ENCODE assay signal across 32 mouse cellular contexts in genomic region chr17:48090305-48090704, GRCm38 (mm10). TPM values are rescaled to one million over a fixed set of nuclear protein-coding genes. Genes with fewer than 3 reads are reported as not detected.
DNase-seq lines count a peak whose midpoint lies in the region; ATAC-seq and TF ChIP-seq lines count a peak whose summit lies in the region.
"Had no signal": no experiment of that assay in that cellular context is flagged by ENCODE, and none has a peak within 500 bp of the region (broad histone marks: within the 10 kb centered on the region; RNA-seq: fewer than 3 reads in every experiment).

No protein-coding gene starts in this region.

- H3K27ac ChIP-seq in cerebellum, adult 2 months (ENCODE audit: insufficient read depth, low read length), result no peak overlapping the region
- H3K27ac ChIP-seq in hindbrain, embryonic 11.5 days (ENCODE audit: low read depth, low read length), result no peak overlapping the region
- H3K27ac ChIP-seq in hindbrain, embryonic 12.5 days, result no peak overlapping the region
- no peak overlapping the region for H3K27ac ChIP-seq in midbrain, postnatal 0 days (ENCODE audit: low read depth, low read length)
- H3K27ac ChIP-seq: embryonic facial prominence, embryonic 15.5 days; neural tube, embryonic 13.5 days had no signal

- no peaks in the 10 kb centered on the region; the same call in 1 of the 2 replicates for H3K9me3 ChIP-seq in hindbrain, embryonic 11.5 days (ENCODE audit: control insufficient read depth, low read length)
- 0 out of 2 replicates have a peak, but pooled peaks cover 4% of the 10 kb centered on the region for H3K9me3 ChIP-seq in hindbrain, embryonic 12.5 days (replicated peaks)
- no peaks in the 10 kb centered on the region for H3K9me3 ChIP-seq in midbrain, postnatal 0 days (ENCODE audit: low read length)
- H3K9me3 ChIP-seq: embryonic facial prominence, embryonic 15.5 days; neural tube, embryonic 13.5 days had no signal

- H3K4me2 ChIP-seq in hindbrain, embryonic 11.5 days (replicated peaks; ENCODE audit: low read depth, low read length), result no peak overlapping the region
- H3K4me2 ChIP-seq in hindbrain, embryonic 12.5 days (replicated peaks), result no peak overlapping the region
- no peak overlapping the region for H3K4me2 ChIP-seq in midbrain, postnatal 0 days (ENCODE audit: low read depth, low read length, poor library complexity, severe bottlenecking)
- H3K4me2 ChIP-seq: embryonic facial prominence, embryonic 15.5 days; neural tube, embryonic 13.5 days had no signal

- ATAC-seq in hindbrain, embryonic 11.5 days (ENCODE audit: low FRiP score), result no peak
- no peak for ATAC-seq in hindbrain, embryonic 12.5 days (ENCODE audit: low FRiP score)
- ATAC-seq in midbrain, postnatal 0 days (ENCODE audit: low FRiP score), result no peak; the same call in 1 of the 2 replicates
- ATAC-seq: inflammation-experienced regulatory T-cells, adult 6 months had no signal

- no peak for TF ChIP-seq POLR2A in cerebellum, adult 2 months (IDR thresholded peaks at IDR 0.05; ENCODE audit: borderline replicate concordance, insufficient read depth, low read length)

- no peak overlapping the region for H3K4me3 ChIP-seq in cerebellum, adult 2 months (replicated peaks; ENCODE audit: insufficient read depth, low read depth, low read length)
- H3K4me3 ChIP-seq in hindbrain, embryonic 11.5 days (ENCODE audit: low read depth, low read length), result no peak overlapping the region
- no peak overlapping the region for H3K4me3 ChIP-seq in hindbrain, embryonic 12.5 days
- no peak overlapping the region for H3K4me3 ChIP-seq in midbrain, postnatal 0 days (ENCODE audit: low read depth, low read length)
- H3K4me3 ChIP-seq: embryonic facial prominence, embryonic 15.5 days; neural tube, embryonic 13.5 days had no signal

- peak; percentile 28 to 43 for DNase-seq in cerebellum, postnatal 14 days
- no peak for DNase-seq in cerebellum, adult 2 months
- DNase-seq in hindbrain, embryonic 11.5 days (ENCODE audit: low spot score), result peak; percentile 36
- peak; percentile 21 for DNase-seq in R1 (ENCODE audit: low read depth, low spot score)
- DNase-seq in midbrain, postnatal 0 days (ENCODE audit: low spot score), result peak; percentile 74
- DNase-seq in adrenal gland, adult 18-20 months (ENCODE audit: low spot score in 2 of 2), result no peak
- DNase-seq: adrenal gland, postnatal 36 days; cerebellum, adult 11 months; cerebellum, postnatal 36 days; gastrocnemius, postnatal 36 days; kidney, adult 18-20 months; kidney, postnatal 10 days; lung, postnatal 4 days; right cerebral cortex, adult 18-20 months; right cerebral cortex, postnatal 4 days; thymus, adult 18-20 months; thymus, postnatal 36 days had no signal

- H3K9ac ChIP-seq in hindbrain, embryonic 11.5 days (ENCODE audit: low read depth, low read length), result no peak overlapping the region
- no peak overlapping the region for H3K9ac ChIP-seq in hindbrain, embryonic 12.5 days
- H3K9ac ChIP-seq in midbrain, postnatal 0 days (replicated peaks; ENCODE audit: low read length, poor library complexity, severe bottlenecking), result no peak overlapping the region
- H3K9ac ChIP-seq: embryonic facial prominence, embryonic 15.5 days; neural tube, embryonic 13.5 days had no signal

- TF ChIP-seq CTCF in cerebellum, adult 2 months (IDR thresholded peaks at IDR 0.05; ENCODE audit: borderline replicate concordance, insufficient read depth, low read depth, low read length), result no peak
- TF ChIP-seq CTCF in midbrain, postnatal 0 days (IDR thresholded peaks at IDR 0.05), result no peak

- no peaks in the 10 kb centered on the region; the same call in 1 of the 2 replicates for H3K27me3 ChIP-seq in cerebellum, adult 2 months (ENCODE audit: control insufficient read depth, insufficient read depth, low read length)
- peaks cover 16% of the 10 kb centered on the region for H3K27me3 ChIP-seq in hindbrain, embryonic 11.5 days (ENCODE audit: control insufficient read depth, insufficient read depth, low read length)
- peaks cover 23% of the 10 kb centered on the region for H3K27me3 ChIP-seq in hindbrain, embryonic 12.5 days
- H3K27me3 ChIP-seq in midbrain, postnatal 0 days (ENCODE audit: insufficient read depth, low read length), result peaks cover 13% of the 10 kb centered on the region

- no peaks in the 10 kb centered on the region for H3K36me3 ChIP-seq in hindbrain, embryonic 11.5 days (ENCODE audit: control insufficient read depth, insufficient read depth, low read length)
- no peaks in the 10 kb centered on the region for H3K36me3 ChIP-seq in hindbrain, embryonic 12.5 days
- H3K36me3 ChIP-seq in midbrain, postnatal 0 days (ENCODE audit: insufficient read depth, low read length), result no peaks in the 10 kb centered on the region
- H3K36me3 ChIP-seq: embryonic facial prominence, embryonic 15.5 days; neural tube, embryonic 13.5 days had no signal

- no peaks in the 10 kb centered on the region for H3K4me1 ChIP-seq in cerebellum, adult 2 months (ENCODE audit: control insufficient read depth, insufficient read depth, low read length)
- 0 out of 2 replicates have a peak, but pooled peaks cover 3% of the 10 kb centered on the region for H3K4me1 ChIP-seq in hindbrain, embryonic 11.5 days (replicated peaks; ENCODE audit: control insufficient read depth, insufficient read depth, low read length)
- H3K4me1 ChIP-seq in hindbrain, embryonic 12.5 days, result peaks cover 12% of the 10 kb centered on the region
- H3K4me1 ChIP-seq in midbrain, postnatal 0 days (ENCODE audit: insufficient read depth, low read length), result no peaks in the 10 kb centered on the region

- 26% methylated on average over 12 of the region's 12 CpGs for WGBS in cerebellum, adult 2 months
- 61% methylated on average over 12 of the region's 12 CpGs for WGBS in hindbrain, embryonic 11.5 days
- 58% methylated on average over 12 of the region's 12 CpGs for WGBS in hindbrain, embryonic 12.5 days
- WGBS in midbrain, postnatal 0 days, result 54% methylated on average over 12 of the region's 12 CpGs

RNA-seq across cellular contexts. Expression of gene 1700067P10Rik, which starts 1.2 kb away (rescaled TPM):
- 0.13 TPM in 2 replicates for polyA plus RNA-seq in cerebellum, adult 2 months (2012; rRNA removed)
- not detected in 2 replicates for polyA plus RNA-seq in hindbrain, embryonic 11.5 days (2014; fragmentation: Nextera tagmentation; extraction: Ambion mirVana)
- 0.26 TPM in 1 of 2 replicates, not detected in the other for polyA plus RNA-seq in hindbrain, embryonic 12.5 days (2016; fragmentation: Nextera tagmentation; extraction: Ambion mirVana)
- total RNA-seq in midbrain, postnatal 0 days (2014; rRNA removed), result not detected in 2 replicates
- not detected in 2 replicates for polyA plus RNA-seq in midbrain, postnatal 0 days (2015; fragmentation: Nextera tagmentation; extraction: Ambion mirVana)
- not detected for total RNA-seq in adrenal gland, adult 18-20 months (2021)
- total RNA-seq: adrenal gland, postnatal 36 days; gastrocnemius, postnatal 36 days; heart, adult 8-10 months; heart, postnatal 25 days; layer of hippocampus, adult 18-20 months; layer of hippocampus, postnatal 14 days; liver, adult 2 months; megakaryocyte-erythroid progenitor cell, adult 5-6 weeks had no signal
- polyA plus RNA-seq: embryonic facial prominence, embryonic 15.5 days; heart, embryonic 14.5 days; inflammation-experienced regulatory T-cells, adult 6 months; limb, embryonic 11.5 days; liver, adult 2 months; liver, embryonic 16.5 days; lung, embryonic 16.5 days; neural tube, embryonic 13.5 days; stomach, embryonic 14.5 days had no signal

RNA-seq across cellular contexts. Expression of gene 1700122O11Rik, which starts 52.2 kb away (rescaled TPM):
- not detected in 2 replicates for polyA plus RNA-seq in cerebellum, adult 2 months (2012; rRNA removed)
- polyA plus RNA-seq in hindbrain, embryonic 11.5 days (2014; fragmentation: Nextera tagmentation; extraction: Ambion mirVana), result not detected in 2 replicates
- polyA plus RNA-seq in hindbrain, embryonic 12.5 days (2016; fragmentation: Nextera tagmentation; extraction: Ambion mirVana), result not detected in 2 replicates
- total RNA-seq in midbrain, postnatal 0 days (2014; rRNA removed), result not detected in 2 replicates
- polyA plus RNA-seq in midbrain, postnatal 0 days (2015; fragmentation: Nextera tagmentation; extraction: Ambion mirVana), result not detected in 2 replicates
- not detected for total RNA-seq in adrenal gland, adult 18-20 months (2021)
- total RNA-seq: adrenal gland, postnatal 36 days; gastrocnemius, postnatal 36 days; heart, adult 8-10 months; heart, postnatal 25 days; layer of hippocampus, adult 18-20 months; layer of hippocampus, postnatal 14 days; liver, adult 2 months; megakaryocyte-erythroid progenitor cell, adult 5-6 weeks had no signal
- polyA plus RNA-seq: embryonic facial prominence, embryonic 15.5 days; heart, embryonic 14.5 days; inflammation-experienced regulatory T-cells, adult 6 months; limb, embryonic 11.5 days; liver, adult 2 months; liver, embryonic 16.5 days; lung, embryonic 16.5 days; neural tube, embryonic 13.5 days; stomach, embryonic 14.5 days had no signal

RNA-seq across cellular contexts. Expression of gene 9830107B12Rik, which starts 55.8 kb away (rescaled TPM):
- not detected in 2 replicates for polyA plus RNA-seq in cerebellum, adult 2 months (2012; rRNA removed)
- polyA plus RNA-seq in hindbrain, embryonic 11.5 days (2014; fragmentation: Nextera tagmentation; extraction: Ambion mirVana), result not detected in 2 replicates
- polyA plus RNA-seq in hindbrain, embryonic 12.5 days (2016; fragmentation: Nextera tagmentation; extraction: Ambion mirVana), result 0.10 TPM in 1 of 2 replicates, not detected in the other
- total RNA-seq in midbrain, postnatal 0 days (2014; rRNA removed), result not detected in 2 replicates
- not detected in 2 replicates for polyA plus RNA-seq in midbrain, postnatal 0 days (2015; fragmentation: Nextera tagmentation; extraction: Ambion mirVana)
- total RNA-seq in adrenal gland, adult 18-20 months (2021), result not detected
- total RNA-seq: adrenal gland, postnatal 36 days; gastrocnemius, postnatal 36 days; heart, adult 8-10 months; heart, postnatal 25 days; layer of hippocampus, adult 18-20 months; layer of hippocampus, postnatal 14 days; liver, adult 2 months; megakaryocyte-erythroid progenitor cell, adult 5-6 weeks had no signal
- polyA plus RNA-seq: embryonic facial prominence, embryonic 15.5 days; heart, embryonic 14.5 days; inflammation-experienced regulatory T-cells, adult 6 months; limb, embryonic 11.5 days; liver, adult 2 months; lung, embryonic 16.5 days; neural tube, embryonic 13.5 days; stomach, embryonic 14.5 days had no signal

Comparison
In these comparisons a context has a peak if more than half of its experiments do, and no peak if none do; other contexts are left out.
1. DNase-seq: peak in cerebellum, postnatal 14 days (2 of 2), hindbrain, embryonic 11.5 days (single experiment), R1 (single experiment) and midbrain, postnatal 0 days (single experiment); none in cerebellum, adult 2 months (0 of 2) and adrenal gland, adult 18-20 months (0 of 2).